Mouse (Mus musculus): ENCODE measurements around the gene Gm26992.
"Not testable (repeated sequence)": the region's sequence is repeated elsewhere in the genome, so short reads cannot be mapped to it uniquely, and the experiment has no call there.

DNA sequence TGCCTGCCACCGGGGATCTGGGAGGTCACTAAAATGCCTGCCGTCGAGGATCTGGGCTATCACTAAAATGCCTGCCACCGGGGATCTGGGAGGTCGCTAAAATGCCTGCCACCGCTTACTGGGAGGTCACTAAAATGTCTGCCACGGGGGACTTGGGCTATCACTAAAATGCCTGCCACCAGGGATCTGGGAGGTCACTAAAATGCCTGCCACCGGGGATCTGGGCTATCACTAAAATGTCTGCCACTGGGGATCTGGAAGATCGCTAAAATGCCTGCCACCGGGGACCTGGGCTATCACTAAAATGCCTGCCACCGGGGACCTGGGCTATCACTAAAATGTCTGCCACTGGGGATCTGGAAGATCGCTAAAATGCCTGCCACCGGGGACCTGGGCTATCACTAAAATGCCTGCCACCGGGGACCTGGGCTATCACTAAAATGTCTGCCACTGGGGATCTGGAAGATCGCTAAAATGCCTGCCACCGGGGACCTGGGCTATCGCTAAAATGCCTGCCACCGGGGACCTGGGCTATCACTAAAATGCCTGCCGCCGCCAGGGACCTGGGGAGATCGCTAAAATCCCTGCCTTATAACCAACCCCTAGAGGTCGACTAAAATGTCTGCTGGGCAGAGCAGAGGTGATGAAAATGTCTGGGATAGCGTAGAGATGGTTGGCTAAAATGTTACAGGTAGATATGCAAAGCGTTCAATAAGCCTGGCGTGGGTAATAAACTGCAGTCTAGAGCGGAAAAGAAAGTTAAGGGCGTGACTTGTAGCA, 27.3 kb downstream of the Gm26992 start:
- not testable (repeated sequence) for TF ChIP-seq MAX (IDR thresholded peaks at IDR 0.05; ENCODE audit: low read depth); TCF3 (IDR thresholded peaks at IDR 0.05; ENCODE audit: insufficient read length, low read depth); POLR2A (IDR thresholded peaks at IDR 0.05; ENCODE audit: insufficient read length, low read depth); MYOD1 (IDR thresholded peaks at IDR 0.05; ENCODE audit: control insufficient read depth in 1 of 3, insufficient read length in 2 of 3, low read depth in 2 of 3); CEBPB (IDR thresholded peaks at IDR 0.05; ENCODE audit: insufficient read depth, poor library complexity, severe bottlenecking); POLR2AphosphoS2 (IDR thresholded peaks at IDR 0.05; ENCODE audit: insufficient read length, low read depth); USF1 (IDR thresholded peaks at IDR 0.05; ENCODE audit: low read depth); E2F4 (IDR thresholded peaks at IDR 0.05; ENCODE audit: insufficient read depth); TCF12 (IDR thresholded peaks at IDR 0.05; ENCODE audit: insufficient read depth, poor library complexity, severe bottlenecking); MYOG (IDR thresholded peaks at IDR 0.05; ENCODE audit: control insufficient read depth in 1 of 3, insufficient read depth in 1 of 3, insufficient read length in 2 of 3, low read depth in 2 of 3)
